Mouse (Mus musculus) intestine, postnatal 0 days (tissue): Measurements from ENCODE around the gene S1pr1. TPM values are rescaled to one million over a fixed set of nuclear protein-coding genes. Genes with fewer than 3 reads are reported as not detected.

Source experiments
- ATAC-seq: fragments of 200-750 bp; cut with Nextera tagmentation; 2 replicates; pipeline ENCODE4 v1.8.0; 2017; ENCODE audit warnings: mild to moderate bottlenecking, moderate TSS enrichment, moderate library complexity
- H3K27ac ChIP-seq: fragments of 300-500 bp; sonication (generic); 2 replicates; pipeline ENCODE4 v1.5.1; 2014; ENCODE audit warnings: mild to moderate bottlenecking, low read depth, low read length, moderate library complexity
- H3K27me3 ChIP-seq: fragments of 300-500 bp; sonication (generic); replicated peaks from 2 replicates; pipeline ENCODE4 v1.6.1; 2014; ENCODE audit warnings: low read length, mixed read lengths; ENCODE audit not compliant: control insufficient read depth, insufficient read depth
- H3K36me3 ChIP-seq: fragments of 300-500 bp; sonication (generic); 2 replicates; pipeline ENCODE4 v1.6.1; 2014; ENCODE audit warnings: mild to moderate bottlenecking, moderate library complexity; ENCODE audit not compliant: control insufficient read depth, insufficient read depth
- H3K4me1 ChIP-seq: fragments of 300-500 bp; sonication (generic); replicated peaks from 2 replicates; pipeline ENCODE4 v1.6.1; 2014; ENCODE audit warnings: antibody characterized with exemption, low read length, mixed read lengths; ENCODE audit not compliant: control insufficient read depth, insufficient read depth
- H3K4me2 ChIP-seq: fragments of 300-500 bp; sonication (generic); replicated peaks from 2 replicates; pipeline ENCODE4 v1.6.1; 2014; ENCODE audit warnings: low read depth, mild to moderate bottlenecking, moderate library complexity
- H3K4me3 ChIP-seq: fragments of 300-500 bp; sonication (generic); 2 replicates; pipeline ENCODE4 v1.5.1; 2014; ENCODE audit warnings: low read depth, low read length
- H3K9ac ChIP-seq: fragments of 300-500 bp; sonication (generic); 2 replicates; pipeline ENCODE4 v1.6.1; 2014; ENCODE audit warnings: mild to moderate bottlenecking, low read depth, low read length
- H3K9me3 ChIP-seq: fragments of 300-500 bp; sonication (generic); 2 replicates; pipeline ENCODE4 v1.6.1; 2016; ENCODE audit warnings: mixed run types; ENCODE audit not compliant: control insufficient read depth
- CTCF ChIP-seq: sonication (generic); IDR thresholded peaks from 2 replicates; pipeline ENCODE4 v1.5.1; 2016; ENCODE audit warnings: low read depth, mild to moderate bottlenecking, control low read depth, antibody characterized with exemption, moderate library complexity
- WGBS: fragments of 180-500 bp; shearing (Covaris S2); extraction: QIAGEN DNeasy Blood & Tissue Kit; methylation state at CpG from one replicate; pipeline ENCODE4 v1.1.7; 2014; 5-methylcytosine and 5-hydroxymethylcytosine counted together
- polyA plus RNA-seq: library from polyadenylated mRNA; unstranded; fragments of >200 nt; fragmentation: Nextera tagmentation; extraction: Ambion mirVana; gene quantifications from 2 replicates; pipeline ENCODE4 v1.2.1, GENCODE M21; 2015

Gene S1pr1
- polyA plus RNA-seq, 1 experiment from 2014 or later, result 7.6 TPM

- H3K4me1 ChIP-seq, result no peaks in the 10 kb centered on the region
- no peaks in the 10 kb centered on the region for H3K36me3 ChIP-seq
- no peak for ATAC-seq
- no peak overlapping the region for H3K4me3 ChIP-seq
- 91% methylated on average over 3 of the region's 3 CpGs for WGBS
- TF ChIP-seq CTCF, result no peak
- H3K27ac ChIP-seq, result no peak overlapping the region
- no peak overlapping the region for H3K9ac ChIP-seq
- H3K4me2 ChIP-seq, result no peak overlapping the region
- no peaks in the 10 kb centered on the region for H3K27me3 ChIP-seq
- H3K9me3 ChIP-seq, result no peaks in the 10 kb centered on the region
Measured at GRCm38 (mm10) chr3:115750369-115750768, 35.5 kb upstream of the S1pr1 start.

- H3K9ac ChIP-seq, result no peak overlapping the region
- no peak for ATAC-seq
- H3K4me1 ChIP-seq, result no peaks in the 10 kb centered on the region
- no peak overlapping the region for H3K4me2 ChIP-seq
- H3K27me3 ChIP-seq, result no peaks in the 10 kb centered on the region
- no peak overlapping the region for H3K27ac ChIP-seq
- no peaks in the 10 kb centered on the region for H3K9me3 ChIP-seq
- 77% methylated on average over 5 of the region's 5 CpGs for WGBS
- H3K4me3 ChIP-seq, result no peak overlapping the region
- no peaks in the 10 kb centered on the region for H3K36me3 ChIP-seq
- TF ChIP-seq CTCF, result no peak
Measured at GRCm38 (mm10) chr3:115748289-115748989, 33.6 kb upstream of the S1pr1 start.

- no peak overlapping the region for H3K27ac ChIP-seq
- no peaks in the 10 kb centered on the region for H3K9me3 ChIP-seq
- no peak overlapping the region for H3K9ac ChIP-seq
- no peak for ATAC-seq
- TF ChIP-seq CTCF, result no peak
- 80% methylated on average over 8 of the region's 8 CpGs for WGBS
- H3K36me3 ChIP-seq, result no peaks in the 10 kb centered on the region
- no peak overlapping the region for H3K4me3 ChIP-seq
- no peak overlapping the region for H3K4me2 ChIP-seq
- H3K27me3 ChIP-seq, result no peaks in the 10 kb centered on the region
- no peaks in the 10 kb centered on the region for H3K4me1 ChIP-seq
Measured at GRCm38 (mm10) chr3:115746511-115746910, 31.6 kb upstream of the S1pr1 start.

GRCm38 (mm10) chr3:115745088-115745487 is 30.2 kb upstream of the S1pr1 start:
- Histone ChIP-seq H3K4me3 (no peak overlapping the region), H3K4me1 (no peaks in the 10 kb centered on the region), H3K36me3 (no peaks in the 10 kb centered on the region), H3K27me3 (no peaks in the 10 kb centered on the region), H3K9me3 (no peaks in the 10 kb centered on the region), H3K4me2 (no peak overlapping the region), H3K9ac (no peak overlapping the region), H3K27ac (no peak overlapping the region)
- no peak for TF ChIP-seq CTCF
- ATAC-seq, result no peak
- 88% methylated on average over 11 of the region's 11 CpGs for WGBS

GRCm38 (mm10) chr3:115738524-115738923 is 23.7 kb upstream of the S1pr1 start:
- H3K4me1 ChIP-seq, result no peaks in the 10 kb centered on the region
- no peak for TF ChIP-seq CTCF
- no peak for ATAC-seq
- H3K4me2 ChIP-seq, result no peak overlapping the region
- no peak overlapping the region for H3K4me3 ChIP-seq
- no peaks in the 10 kb centered on the region for H3K36me3 ChIP-seq
- no peaks in the 10 kb centered on the region for H3K27me3 ChIP-seq
- H3K9ac ChIP-seq, result no peak overlapping the region
- H3K27ac ChIP-seq, result no peak overlapping the region
- H3K9me3 ChIP-seq, result no peaks in the 10 kb centered on the region
- WGBS, result 49% methylated on average over 2 of the region's 2 CpGs

- Histone ChIP-seq H3K27me3 (no peaks in the 10 kb centered on the region), H3K27ac (no peak overlapping the region), H3K4me2 (no peak overlapping the region), H3K36me3 (no peaks in the 10 kb centered on the region), H3K4me3 (no peak overlapping the region), H3K9me3 (no peaks in the 10 kb centered on the region), H3K9ac (no peak overlapping the region), H3K4me1 (no peaks in the 10 kb centered on the region)
- WGBS, result 66% methylated on average over 11 of the region's 11 CpGs
- no peak for ATAC-seq
- TF ChIP-seq CTCF, result no peak
Measured at GRCm38 (mm10) chr3:115737785-115738318, 23.0 kb upstream of the S1pr1 start.
